Mouse (Mus musculus) spleen, postnatal 10 days (tissue): ENCODE results near the gene E130309D02Rik.

Source experiments
- DNase-seq, 2 experiments: peaks; one replicate each; pipeline ENCODE4 v3.0.0; 2021 to 2022; ENCODE audit warnings: low spot score in 2 of 2

E130309D02Rik gene

GRCm38 (mm10) chr5:143314730-143315513 lies at the start of gene E130309D02Rik:
E130309D02Rik (minus strand) TSS chr5:143315360.
- peak; percentile 95 to 96 for DNase-seq

DNA sequence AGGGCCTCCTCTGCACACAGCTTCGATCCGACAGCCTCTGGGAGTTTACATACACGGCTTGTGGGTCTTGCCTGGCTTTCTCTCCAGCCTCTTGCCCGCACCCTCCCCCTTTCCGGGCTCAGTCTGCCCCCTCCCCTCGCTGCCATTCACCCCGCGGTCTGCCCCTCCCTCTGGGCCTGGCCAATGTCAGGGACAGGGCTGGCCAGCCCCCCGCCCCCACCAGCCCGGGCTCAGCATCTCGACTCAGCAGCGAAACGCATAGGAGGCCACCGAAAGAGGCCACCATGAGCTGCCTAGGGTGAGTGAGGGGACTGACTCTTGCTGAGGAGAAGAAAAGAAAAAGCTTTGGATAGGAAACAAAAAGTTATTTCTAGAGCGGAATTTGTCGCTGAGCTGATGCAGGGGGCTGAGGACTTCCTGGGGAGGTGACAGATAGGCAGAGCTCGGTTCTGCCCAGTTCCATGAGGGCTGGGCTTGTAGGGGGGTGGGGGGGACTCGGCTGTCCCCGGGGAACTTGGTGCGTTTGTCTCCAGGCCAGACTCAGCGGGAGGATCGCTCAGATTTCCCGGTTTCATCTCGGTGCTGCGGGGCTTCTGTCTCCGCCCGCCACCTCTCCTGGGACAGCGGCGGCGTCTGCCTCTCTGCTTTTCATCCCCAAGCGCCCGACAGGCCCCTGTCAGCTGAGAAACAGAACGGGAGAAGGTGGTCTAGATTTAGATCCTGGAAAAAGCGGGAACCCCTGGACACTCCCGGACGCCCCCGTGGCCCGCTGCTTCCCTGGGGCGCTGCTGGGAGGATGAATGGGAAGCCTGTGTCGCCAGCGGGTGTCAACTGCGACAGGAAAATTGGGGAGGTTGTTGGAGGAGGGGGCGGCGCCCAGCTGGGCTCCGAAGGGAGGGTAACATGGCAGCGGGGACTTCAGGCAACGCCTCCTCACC lies 48.8 kb upstream of the E130309D02Rik start:
- DNase-seq = no peak

DNA sequence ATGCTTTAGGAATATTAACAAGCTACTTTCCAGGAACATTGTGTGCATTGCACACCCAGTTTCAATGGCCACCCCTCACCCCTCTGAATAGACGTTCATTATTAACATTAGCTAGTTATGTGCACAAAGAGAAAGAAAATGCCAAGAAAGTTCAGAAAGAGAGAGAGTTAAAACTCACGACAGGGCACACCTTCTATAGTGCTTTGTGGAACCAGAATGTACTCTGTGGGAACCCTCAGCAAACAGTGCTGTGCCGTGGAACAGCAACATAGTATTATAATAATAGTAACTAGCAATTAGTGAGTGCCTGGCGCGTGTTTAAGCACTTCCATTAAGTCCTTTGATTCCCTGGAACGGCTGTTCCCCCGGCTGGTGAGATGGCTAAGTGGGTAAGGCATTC lies 46.3 kb upstream of the E130309D02Rik start:
- no peak for DNase-seq

- peak; percentile 27 to 58 for DNase-seq
Measured at GRCm38 (mm10) chr5:143360000-143360399, 44.8 kb upstream of the E130309D02Rik start.

- no peak for DNase-seq
Measured at GRCm38 (mm10) chr5:143359263-143359662, 44.1 kb upstream of the E130309D02Rik start.

- no peak for DNase-seq
Measured at GRCm38 (mm10) chr5:143357564-143357963, 42.4 kb upstream of the E130309D02Rik start.

DNA sequence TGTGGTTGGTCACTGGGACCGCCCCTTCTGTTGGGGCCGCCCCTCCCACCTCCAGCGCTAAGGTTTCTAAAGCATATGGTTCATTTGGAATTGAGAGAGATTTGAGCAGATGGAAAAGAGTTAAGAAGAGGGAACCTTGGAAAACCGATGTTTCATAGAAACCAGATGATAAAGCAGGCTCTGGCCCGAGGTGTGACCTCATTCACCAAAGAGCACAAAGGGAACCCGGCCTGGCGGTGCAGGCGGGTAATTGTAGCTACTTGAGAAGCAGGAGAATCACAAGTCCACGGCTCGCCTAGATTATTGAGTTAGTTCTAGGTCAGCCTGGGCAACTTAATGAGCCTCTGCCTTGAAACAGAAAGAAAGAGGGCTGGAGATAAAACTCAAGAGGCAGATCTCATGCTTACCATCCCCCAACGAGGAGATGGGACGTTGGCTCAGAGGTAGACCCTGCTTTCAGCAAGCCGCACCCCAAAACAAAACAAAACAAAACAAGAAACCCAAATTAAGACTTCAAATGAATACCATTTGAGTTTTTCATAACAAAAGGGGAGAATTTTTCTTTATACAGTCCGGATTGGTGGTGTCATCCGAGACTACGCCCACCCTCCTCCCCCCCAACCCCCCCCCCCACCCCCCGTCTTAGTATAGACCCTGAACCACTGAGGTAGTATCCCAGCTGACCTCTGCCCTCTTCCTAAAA lies 41.7 kb upstream of the E130309D02Rik start, which contains the start of gene Grid2ip:
Gene Grid2ip, plus strand, starts transcription at position 653 of the 703 bp plus-strand sequence.
- no peak for DNase-seq

- DNase-seq = no peak
Measured at GRCm38 (mm10) chr5:143356017-143356416, 40.9 kb upstream of the E130309D02Rik start.

DNA sequence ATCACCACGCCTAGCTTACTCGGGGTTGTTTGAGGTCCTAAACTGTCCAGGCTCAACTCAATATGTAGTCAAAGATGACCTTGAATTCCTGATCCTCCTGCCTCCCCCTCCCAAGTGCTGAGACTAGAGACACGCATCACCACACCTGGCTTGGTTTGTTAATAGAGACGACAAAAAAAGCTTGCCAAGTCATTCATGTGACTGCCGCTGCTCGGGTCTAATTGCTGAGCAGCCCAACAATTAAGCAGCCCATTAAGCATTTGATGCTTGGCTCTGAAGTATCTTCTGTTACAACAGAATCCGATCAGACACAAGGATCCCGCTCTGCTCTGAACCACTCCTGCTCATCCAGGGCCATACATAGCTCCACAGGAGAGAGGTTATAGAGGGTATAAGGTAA lies 31.2 kb upstream of the E130309D02Rik start:
- DNase-seq = no peak

DNA sequence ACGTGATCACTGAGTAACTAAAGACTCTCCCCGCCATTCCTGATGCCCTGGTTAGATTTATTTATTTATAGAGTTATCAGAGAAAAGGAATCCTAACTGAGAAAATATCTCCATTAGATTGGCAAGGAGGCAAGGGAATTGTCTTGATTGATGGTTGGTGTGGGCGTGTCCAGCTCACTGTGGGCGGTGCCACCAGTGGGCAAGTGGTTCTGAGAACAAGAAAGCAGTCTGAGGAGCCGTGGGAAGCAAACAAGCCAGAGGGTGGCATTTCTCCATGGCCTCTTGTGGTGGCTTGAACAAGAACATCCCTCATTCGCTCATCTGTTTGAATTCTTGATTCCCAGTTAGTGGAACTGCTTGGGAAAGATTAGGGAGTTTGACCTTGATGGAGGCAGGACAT lies 24.4 kb upstream of the E130309D02Rik start:
- no peak for DNase-seq

- no peak for DNase-seq
Measured at GRCm38 (mm10) chr5:143336559-143336958, 21.4 kb upstream of the E130309D02Rik start.

GRCm38 (mm10) chr5:143335089-143335460 lies 19.9 kb upstream of the E130309D02Rik start:
- no peak for DNase-seq

- DNase-seq = no peak
Measured at GRCm38 (mm10) chr5:143334418-143335088, 19.4 kb upstream of the E130309D02Rik start.

GRCm38 (mm10) chr5:143333872-143334271 lies 18.7 kb upstream of the E130309D02Rik start:
- peak; percentile 66 to 86 for DNase-seq

GRCm38 (mm10) chr5:143328690-143329495 lies 13.7 kb upstream of the E130309D02Rik start, which contains the start of gene Zdhhc4:
Zdhhc4 (minus strand) TSS chr5:143329256.
- DNase-seq = peak; percentile 89 to 95

- no peak for DNase-seq
Measured at GRCm38 (mm10) chr5:143317288-143317610, 2.1 kb upstream of the E130309D02Rik start.

DNA sequence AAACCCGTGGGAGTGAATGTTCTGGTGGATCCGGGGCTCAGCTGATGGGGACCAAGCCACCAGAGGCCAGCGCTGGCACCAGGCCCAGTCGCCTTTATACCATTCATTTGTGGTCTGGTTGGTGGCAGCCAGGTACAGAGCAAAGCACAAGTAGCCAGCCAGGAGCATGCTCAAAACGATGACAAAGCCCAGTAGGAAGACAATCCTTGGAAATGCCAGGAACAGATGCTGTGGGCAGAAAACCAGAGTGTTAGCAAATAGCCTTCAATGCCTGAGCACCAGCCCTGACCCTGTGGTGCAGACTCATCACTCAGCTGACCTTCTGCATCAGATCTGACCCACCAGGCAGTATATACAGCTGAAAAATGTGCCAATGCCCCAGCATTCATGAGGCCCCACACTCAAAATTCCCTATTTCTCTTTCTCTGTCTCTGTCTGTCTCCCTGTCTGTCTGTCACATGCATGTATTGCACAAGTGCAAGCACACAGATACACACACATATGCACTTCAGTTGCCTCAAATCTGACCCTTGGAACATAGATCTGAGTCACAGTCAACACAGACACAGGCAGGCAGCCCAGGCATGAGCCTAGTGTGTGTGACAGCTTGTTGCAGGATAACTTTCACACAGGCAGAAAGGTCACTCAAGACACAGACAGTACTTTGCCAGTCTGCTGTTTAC lies 1.6 kb upstream of the E130309D02Rik start:
- no peak for DNase-seq

GRCm38 (mm10) chr5:143315514-143315888 lies 341 bp upstream of the E130309D02Rik start:
- no peak for DNase-seq

GRCm38 (mm10) chr5:143314183-143314729 lies 904 bp downstream of the E130309D02Rik start:
- peak in 1 of 2 experiments; percentile 19 for DNase-seq

DNA sequence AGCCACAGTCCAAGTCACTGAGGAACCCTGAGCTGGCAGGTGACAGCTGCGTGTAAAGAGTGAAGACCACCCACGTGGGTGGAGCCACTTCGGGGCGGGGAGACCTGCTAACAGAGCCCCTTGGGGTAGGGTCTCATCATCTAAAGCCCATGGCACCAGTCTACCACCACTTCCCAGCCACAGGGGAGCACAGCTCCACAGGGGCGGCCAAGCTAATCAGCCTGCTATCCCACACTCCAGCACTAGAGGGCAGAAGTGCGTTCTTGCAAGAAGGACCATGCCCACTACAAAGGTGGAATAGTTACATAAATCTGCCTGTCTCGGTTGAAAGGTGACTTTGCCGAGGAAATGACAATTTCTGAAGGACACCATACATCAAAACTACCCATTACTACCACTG lies 3.3 kb downstream of the E130309D02Rik start:
- peak; percentile 83 to 92 for DNase-seq
